Mouse (Mus musculus): ENCODE data around the gene Hist1h2bp. TPM values are rescaled to one million over a fixed set of nuclear protein-coding genes. Genes with fewer than 3 reads are reported as not detected.
"Not testable (repeated sequence)": the region's sequence is repeated elsewhere in the genome, so short reads cannot be mapped to it uniquely, and the experiment has no call there.

The Hist1h2bp gene
- polyA plus RNA-seq, 1 experiment from 2014 or later, result 1.1 TPM

DNA sequence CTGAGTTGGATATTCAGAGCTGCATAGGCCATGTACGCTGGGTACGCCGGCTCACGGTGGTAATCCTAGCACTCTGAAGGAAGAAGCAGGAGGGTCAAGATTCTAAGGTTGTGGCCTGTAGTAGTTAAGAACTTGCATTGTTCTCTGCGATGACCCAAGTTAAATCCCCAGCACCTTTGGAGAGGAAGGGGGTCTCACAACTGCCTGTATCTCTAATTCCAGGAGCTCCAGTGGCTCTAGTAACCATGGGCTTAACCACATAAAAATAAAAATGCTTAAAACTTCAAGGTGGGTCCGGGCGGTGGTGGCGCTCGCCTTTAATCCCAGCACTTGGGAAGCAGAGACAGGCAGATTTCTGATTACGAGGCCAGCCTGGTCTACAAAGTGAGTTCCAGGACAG lies 43.1 kb downstream of the Hist1h2bp start:
- H3K9ac ChIP-seq, result no peak overlapping the region
- H3K4me1 ChIP-seq (replicated peaks; ENCODE audit: control insufficient read depth, insufficient read depth, low read length), result no peaks in the 10 kb centered on the region
- no peaks in the 10 kb centered on the region for H3K9me3 ChIP-seq (ENCODE audit: control insufficient read depth, low read length)
- H3K27ac ChIP-seq, result no peak overlapping the region
- no peak overlapping the region for H3K4me3 ChIP-seq (replicated peaks; ENCODE audit: low read length)
- H3K4me2 ChIP-seq (replicated peaks), result no peak overlapping the region
- ATAC-seq (ENCODE audit: low FRiP score), result no peak
- WGBS, result 90% methylated on average over 10 of the region's 10 CpGs
- no peaks in the 10 kb centered on the region for H3K27me3 ChIP-seq (ENCODE audit: control insufficient read depth, insufficient read depth, low read length)
- H3K36me3 ChIP-seq (replicated peaks; ENCODE audit: control insufficient read depth, insufficient read depth), result no peaks in the 10 kb centered on the region
- DNase-seq (ENCODE audit: low spot score), result no peak

DNA sequence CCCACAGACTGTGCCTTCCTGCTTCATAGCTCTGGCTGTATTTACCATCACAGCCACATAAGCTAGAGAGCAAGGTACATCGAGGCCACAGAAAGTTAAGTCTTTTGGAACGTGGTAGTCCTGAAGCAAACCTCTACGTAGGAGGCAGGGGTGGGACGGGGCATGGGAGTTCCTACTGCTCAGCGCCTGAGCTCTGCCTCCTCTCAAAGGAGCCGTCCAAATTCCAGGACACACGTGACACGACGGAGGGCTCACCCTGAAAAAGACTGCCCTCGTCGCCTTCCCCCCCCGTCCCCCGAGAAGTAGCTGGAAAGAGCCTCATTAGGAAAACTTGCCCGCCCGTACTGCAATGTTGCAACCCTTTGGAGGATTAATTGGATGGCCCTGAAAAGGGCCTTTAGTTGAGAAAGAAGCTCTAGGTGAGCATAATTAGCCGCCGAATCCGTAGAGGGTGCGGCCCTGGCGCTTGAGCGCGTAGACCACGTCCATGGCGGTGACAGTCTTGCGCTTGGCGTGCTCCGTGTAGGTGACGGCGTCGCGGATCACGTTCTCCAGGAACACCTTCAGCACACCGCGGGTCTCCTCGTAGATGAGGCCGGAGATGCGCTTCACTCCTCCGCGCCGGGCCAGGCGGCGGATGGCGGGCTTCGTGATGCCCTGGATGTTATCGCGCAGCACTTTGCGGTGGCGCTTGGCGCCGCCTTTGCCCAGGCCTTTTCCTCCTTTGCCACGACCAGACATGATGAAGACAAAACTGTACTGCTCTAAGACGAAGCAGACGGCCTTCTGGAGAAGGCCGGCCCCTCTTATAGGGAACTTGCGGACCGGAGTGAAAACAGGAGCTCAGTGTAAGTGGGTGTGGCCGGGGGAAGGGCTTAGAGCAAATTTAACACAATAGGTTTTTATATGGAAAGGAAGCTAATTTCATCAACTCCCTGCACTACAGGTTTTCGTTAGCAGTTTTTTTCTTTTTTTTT lies 44.4 kb downstream of the Hist1h2bp start, which contains the start of gene Hist1h4n:
Gene Hist1h4n (minus strand): TSS at position 779 of the 977 bp plus-strand sequence.
- peak within 1 kb of the TSS; percentile 14; the same call in 1 of the 2 replicates for H3K4me3 ChIP-seq (replicated peaks; ENCODE audit: low read length)
- not testable (repeated sequence) for H3K27ac ChIP-seq

DNA sequence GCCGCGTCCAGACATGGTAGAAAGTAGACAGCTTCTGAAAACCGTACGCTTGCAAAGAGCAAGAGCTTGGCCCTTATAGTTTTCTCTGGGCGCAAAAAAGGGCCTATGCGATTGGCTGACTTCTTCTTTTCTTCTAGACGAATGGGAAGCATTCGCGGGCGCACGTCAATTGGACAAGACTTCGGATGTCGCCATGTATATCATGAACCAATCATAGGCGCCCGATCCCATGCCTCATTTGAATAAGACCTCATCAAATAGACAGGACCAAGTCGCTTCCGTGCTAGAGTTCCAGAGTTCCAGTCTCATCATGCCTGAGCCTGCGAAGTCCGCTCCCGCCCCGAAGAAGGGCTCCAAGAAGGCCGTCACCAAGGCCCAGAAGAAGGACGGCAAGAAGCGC lies 46.2 kb downstream of the Hist1h2bp start, which contains the start of the genes Hist1h2ap and Hist1h2br:
Gene Hist1h2ap (minus strand): TSS at position 47 of the 400 bp plus-strand sequence.
Gene Hist1h2br (plus strand): TSS at position 283 of the 400 bp plus-strand sequence.
- not testable (repeated sequence) for H3K9ac ChIP-seq; H3K4me2 ChIP-seq (replicated peaks); H3K36me3 ChIP-seq (replicated peaks; ENCODE audit: control insufficient read depth, insufficient read depth); DNase-seq (ENCODE audit: low spot score); H3K4me1 ChIP-seq (replicated peaks; ENCODE audit: control insufficient read depth, insufficient read depth, low read length); H3K27ac ChIP-seq; H3K27me3 ChIP-seq (ENCODE audit: control insufficient read depth, insufficient read depth, low read length); H3K4me3 ChIP-seq (replicated peaks; ENCODE audit: low read length); H3K9me3 ChIP-seq (ENCODE audit: control insufficient read depth, low read length)
- no CpG with 5 or more reads among the region's 24 CpGs for WGBS
- ATAC-seq (ENCODE audit: low FRiP score), result peak; percentile 97

More for the DNA sequence above, 44.4 kb downstream of the Hist1h2bp start, which contains the start of gene Hist1h4n:
- peak within 1 kb of the TSS; percentile 45 for H3K4me2 ChIP-seq (replicated peaks)
- not testable (repeated sequence) for H3K36me3 ChIP-seq (replicated peaks; ENCODE audit: control insufficient read depth, insufficient read depth); H3K4me1 ChIP-seq (replicated peaks; ENCODE audit: control insufficient read depth, insufficient read depth, low read length); DNase-seq (ENCODE audit: low spot score); H3K27me3 ChIP-seq (ENCODE audit: control insufficient read depth, insufficient read depth, low read length); H3K9me3 ChIP-seq (ENCODE audit: control insufficient read depth, low read length); H3K9ac ChIP-seq
- 1% methylated on average over 22 of the region's 58 CpGs for WGBS
- peak; percentile 89 for ATAC-seq (ENCODE audit: low FRiP score)

Small RNA genes within 50 kb of the gene (microRNA-seq; reads per million reads assigned to microRNA genes)
- gene Gm19658 (not detected), gene Gm44346 (not detected), gene Gm44454 (not detected), gene Gm44466 (not detected)

Other genes starting within 250 kb of the Hist1h2bp start
- gene Olfr1366, start 244.7 kb upstream of the Hist1h2bp start, polyA plus RNA-seq (2014; fragmentation: Nextera tagmentation; extraction: Ambion mirVana), result 0.08 and 0.21 TPM in 2 replicates
- 0.04 TPM in 1 of 2 replicates, not detected in the other for gene Olfr1535, start 227.6 kb upstream of the Hist1h2bp start, polyA plus RNA-seq (2014; fragmentation: Nextera tagmentation; extraction: Ambion mirVana)
- not detected in 2 replicates for gene Olfr1364, start 205.7 kb upstream of the Hist1h2bp start, polyA plus RNA-seq (2014; fragmentation: Nextera tagmentation; extraction: Ambion mirVana)
- not detected in 2 replicates for gene Olfr1362, start 173.4 kb upstream of the Hist1h2bp start, polyA plus RNA-seq (2014; fragmentation: Nextera tagmentation; extraction: Ambion mirVana)
- gene Olfr11, start 144.9 kb upstream of the Hist1h2bp start, polyA plus RNA-seq (2014; fragmentation: Nextera tagmentation; extraction: Ambion mirVana), result not detected in 2 replicates
- not detected in 2 replicates for gene Olfr1361, start 124.1 kb upstream of the Hist1h2bp start, polyA plus RNA-seq (2014; fragmentation: Nextera tagmentation; extraction: Ambion mirVana)
- gene Olfr1360, start 110.1 kb upstream of the Hist1h2bp start, polyA plus RNA-seq (2014; fragmentation: Nextera tagmentation; extraction: Ambion mirVana), result not detected in 2 replicates
- gene Olfr1359, start 89.3 kb upstream of the Hist1h2bp start, polyA plus RNA-seq (2014; fragmentation: Nextera tagmentation; extraction: Ambion mirVana), result not detected in 2 replicates
- gene Hist1h2bl, start 71.3 kb upstream of the Hist1h2bp start, polyA plus RNA-seq (2014; fragmentation: Nextera tagmentation; extraction: Ambion mirVana), result not detected in 2 replicates
- 5.4 and 7.5 TPM in 2 replicates for gene Hist1h2ai, start 71.0 kb upstream of the Hist1h2bp start, polyA plus RNA-seq (2014; fragmentation: Nextera tagmentation; extraction: Ambion mirVana)
- 2.4 and 3.2 TPM in 2 replicates for gene Hist1h3h, start 69.8 kb upstream of the Hist1h2bp start, polyA plus RNA-seq (2014; fragmentation: Nextera tagmentation; extraction: Ambion mirVana)
- gene Hist1h2bm, start 65.4 kb upstream of the Hist1h2bp start, polyA plus RNA-seq (2014; fragmentation: Nextera tagmentation; extraction: Ambion mirVana), result 1.4 TPM in 2 replicates
- 0.33 and 0.64 TPM in 2 replicates for gene Hist1h4j, start 52.4 kb upstream of the Hist1h2bp start, polyA plus RNA-seq (2014; fragmentation: Nextera tagmentation; extraction: Ambion mirVana)
- gene Hist1h4k, start 37.0 kb upstream of the Hist1h2bp start, polyA plus RNA-seq (2014; fragmentation: Nextera tagmentation; extraction: Ambion mirVana), result 2.0 and 2.7 TPM in 2 replicates
- 2.4 and 3.4 TPM in 2 replicates for gene Hist1h2ak, start 33.6 kb upstream of the Hist1h2bp start, polyA plus RNA-seq (2014; fragmentation: Nextera tagmentation; extraction: Ambion mirVana)
- not detected in 2 replicates for gene Hist1h2bn, start 33.3 kb upstream of the Hist1h2bp start, polyA plus RNA-seq (2014; fragmentation: Nextera tagmentation; extraction: Ambion mirVana)
- 1.6 and 1.7 TPM in 2 replicates for gene Hist1h1b, start 6.8 kb upstream of the Hist1h2bp start, polyA plus RNA-seq (2014; fragmentation: Nextera tagmentation; extraction: Ambion mirVana)
- gene Hist1h3i, start 4.1 kb upstream of the Hist1h2bp start, polyA plus RNA-seq (2014; fragmentation: Nextera tagmentation; extraction: Ambion mirVana), result 37.4 and 39.0 TPM in 2 replicates
- 1.3 TPM in 1 of 2 replicates, not detected in the other for gene Hist1h2an, start 243 bp upstream of the Hist1h2bp start, polyA plus RNA-seq (2014; fragmentation: Nextera tagmentation; extraction: Ambion mirVana)
- gene Hist1h2bq, start 22.7 kb downstream of the Hist1h2bp start, polyA plus RNA-seq (2014; fragmentation: Nextera tagmentation; extraction: Ambion mirVana), result 3.5 and 3.6 TPM in 2 replicates
- gene Hist1h2ao, start 23.0 kb downstream of the Hist1h2bp start, polyA plus RNA-seq (2014; fragmentation: Nextera tagmentation; extraction: Ambion mirVana), result not detected in 2 replicates
- gene Hist1h4m, start 24.3 kb downstream of the Hist1h2bp start, polyA plus RNA-seq (2014; fragmentation: Nextera tagmentation; extraction: Ambion mirVana), result not detected in 2 replicates
- gene Hist1h4n, start 44.7 kb downstream of the Hist1h2bp start, polyA plus RNA-seq (2014; fragmentation: Nextera tagmentation; extraction: Ambion mirVana), result 5.5 and 8.9 TPM in 2 replicates
- 574 and 576 TPM in 2 replicates for gene Hist1h2ap, start 46.0 kb downstream of the Hist1h2bp start, polyA plus RNA-seq (2014; fragmentation: Nextera tagmentation; extraction: Ambion mirVana)
- gene Hist1h2br, start 46.3 kb downstream of the Hist1h2bp start, polyA plus RNA-seq (2014; fragmentation: Nextera tagmentation; extraction: Ambion mirVana), result 3.8 TPM in 2 replicates
- 14.9 and 18.2 TPM in 2 replicates for gene Zfp184, start 157.6 kb downstream of the Hist1h2bp start, polyA plus RNA-seq (2014; fragmentation: Nextera tagmentation; extraction: Ambion mirVana)
- not detected in 2 replicates for gene Pom121l2, start 193.7 kb downstream of the Hist1h2bp start, polyA plus RNA-seq (2014; fragmentation: Nextera tagmentation; extraction: Ambion mirVana)
- not detected in 2 replicates for gene Prss16, start 222.3 kb downstream of the Hist1h2bp start, polyA plus RNA-seq (2014; fragmentation: Nextera tagmentation; extraction: Ambion mirVana)
- 8.0 TPM in 1 of 2 replicates, not detected in the other for gene Hist1h2ah, start 248.1 kb downstream of the Hist1h2bp start, polyA plus RNA-seq (2014; fragmentation: Nextera tagmentation; extraction: Ambion mirVana)
- gene Hist1h2bk, start 248.4 kb downstream of the Hist1h2bp start, polyA plus RNA-seq (2014; fragmentation: Nextera tagmentation; extraction: Ambion mirVana), result 1.5 and 1.6 TPM in 2 replicates